Mouse (Mus musculus): ENCODE data around the gene Men1. TPM values are rescaled to one million over a fixed set of nuclear protein-coding genes. Genes with fewer than 3 reads are reported as not detected.

The Men1 gene
- polyA plus RNA-seq, 1 experiment: 28.1 TPM

DNA sequence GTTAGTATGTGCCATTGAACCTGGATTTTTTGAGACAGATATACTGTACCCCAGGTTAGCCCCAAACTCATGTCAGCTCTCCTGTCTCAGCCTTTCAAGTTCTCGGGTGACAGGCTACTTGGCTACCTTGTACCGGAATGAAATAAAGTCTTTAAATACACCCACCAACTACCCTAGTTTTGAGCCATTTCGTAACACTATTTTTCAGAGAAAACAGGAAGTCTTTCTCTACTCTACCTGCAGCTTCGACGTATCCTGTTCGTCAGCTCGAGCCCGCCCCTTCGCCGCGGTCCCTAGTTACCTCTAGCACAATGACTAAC is 28.3 kb downstream of the Men1 start:
- peaks cover 11% of the 10 kb centered on the region for H3K4me1 ChIP-seq (ENCODE audit: control insufficient read depth, insufficient read depth, low read length)

DNA sequence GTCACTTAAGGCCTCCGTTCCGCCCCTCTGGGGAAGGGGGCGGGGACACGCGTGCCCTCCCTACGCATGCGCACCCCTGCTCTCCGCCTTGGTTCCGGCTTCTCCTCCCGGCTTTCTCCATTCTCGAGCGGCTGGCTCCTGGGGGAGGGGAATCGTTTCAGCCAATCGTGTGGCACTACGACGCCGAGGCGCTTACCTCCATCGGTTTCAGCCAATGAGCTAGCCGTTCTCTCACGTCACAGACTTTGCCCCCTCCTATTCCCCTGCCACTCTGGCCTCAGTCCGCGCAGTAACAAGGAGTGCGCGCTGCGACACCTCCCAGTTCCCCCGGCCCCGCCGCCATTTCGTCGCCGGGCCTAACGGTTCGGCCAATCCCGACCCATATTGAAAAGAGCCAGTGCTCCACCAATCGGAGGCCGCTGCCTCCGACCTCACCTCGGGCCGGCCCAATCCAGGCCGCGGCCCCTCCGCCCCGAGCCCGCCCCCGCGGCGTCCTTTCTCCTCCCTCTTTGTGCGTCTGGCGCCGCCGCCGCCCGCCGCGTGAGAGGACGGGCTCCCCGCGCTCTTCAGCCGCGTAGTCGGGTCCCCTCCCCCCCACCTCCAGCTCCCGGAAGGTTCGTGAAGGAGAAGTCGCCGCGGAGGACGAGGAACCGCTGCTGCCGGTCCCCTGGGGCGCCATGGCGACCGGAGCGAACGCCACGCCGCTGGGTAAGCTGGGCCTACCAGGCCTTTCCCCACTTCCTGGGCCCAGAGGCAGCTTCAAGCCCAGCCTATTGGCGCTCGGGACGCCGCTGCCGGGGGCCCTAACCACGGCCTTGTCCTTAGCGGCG is 28.8 kb downstream of the Men1 start, which contains the start of gene Sf1:
Gene Sf1 (plus strand): TSS at position 280 of the 830 bp plus-strand sequence.
- peak within 1 kb of the TSS; percentile 65 for H3K4me3 ChIP-seq (ENCODE audit: insufficient read depth, low read length)
- peaks cover 14% of the 10 kb centered on the region for H3K4me1 ChIP-seq (ENCODE audit: control insufficient read depth, insufficient read depth, low read length)
- TF ChIP-seq CTCF (IDR thresholded peaks at IDR 0.05; ENCODE audit: low read depth, low read length) (no peak), POLR2A (IDR thresholded peaks at IDR 0.05; ENCODE audit: borderline replicate concordance, low read depth, low read length) (no peak)
- H3K27ac ChIP-seq (ENCODE audit: insufficient read depth, low read depth, low read length): peak within 1 kb of the TSS; percentile 98

More for the DNA sequence above, 28.3 kb downstream of the Men1 start:
- Histone ChIP-seq H3K27ac (ENCODE audit: insufficient read depth, low read depth, low read length) (peak overlapping the region; percentile 46), H3K4me3 (ENCODE audit: insufficient read depth, low read length) (peak overlapping the region; percentile 61)
- TF ChIP-seq CTCF (IDR thresholded peaks at IDR 0.05; ENCODE audit: low read depth, low read length) (no peak), POLR2A (IDR thresholded peaks at IDR 0.05; ENCODE audit: borderline replicate concordance, low read depth, low read length) (no peak)

DNA sequence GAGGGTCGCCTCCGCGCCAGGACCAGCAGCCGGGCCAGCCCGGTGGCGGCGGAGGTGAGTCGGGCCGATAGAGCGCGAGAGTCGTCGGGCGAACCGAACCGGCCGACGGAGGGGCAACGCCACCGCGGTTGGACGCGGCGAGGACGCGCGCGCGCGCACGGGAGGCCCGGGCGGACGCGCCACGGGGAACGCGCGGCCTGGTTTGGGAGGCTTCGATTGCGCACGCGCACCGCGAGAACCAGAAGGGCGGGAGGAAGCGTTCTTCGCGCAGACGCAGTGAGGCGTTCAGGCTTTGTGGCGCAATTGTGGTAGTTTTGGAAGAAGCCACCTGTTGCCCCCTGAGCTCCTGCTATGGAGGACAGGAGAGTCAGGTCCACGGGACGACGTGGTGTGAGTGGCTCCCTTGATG is 29.5 kb downstream of the Men1 start:
- Histone ChIP-seq H3K4me3 (ENCODE audit: insufficient read depth, low read length) (peak overlapping the region; percentile 65), H3K27ac (ENCODE audit: insufficient read depth, low read depth, low read length) (peak overlapping the region; percentile 98), H3K4me1 (ENCODE audit: control insufficient read depth, insufficient read depth, low read length) (peaks cover 17% of the 10 kb centered on the region)
- no peak for TF ChIP-seq POLR2A (IDR thresholded peaks at IDR 0.05; ENCODE audit: borderline replicate concordance, low read depth, low read length)
- no peak for TF ChIP-seq CTCF (IDR thresholded peaks at IDR 0.05; ENCODE audit: low read depth, low read length)

DNA sequence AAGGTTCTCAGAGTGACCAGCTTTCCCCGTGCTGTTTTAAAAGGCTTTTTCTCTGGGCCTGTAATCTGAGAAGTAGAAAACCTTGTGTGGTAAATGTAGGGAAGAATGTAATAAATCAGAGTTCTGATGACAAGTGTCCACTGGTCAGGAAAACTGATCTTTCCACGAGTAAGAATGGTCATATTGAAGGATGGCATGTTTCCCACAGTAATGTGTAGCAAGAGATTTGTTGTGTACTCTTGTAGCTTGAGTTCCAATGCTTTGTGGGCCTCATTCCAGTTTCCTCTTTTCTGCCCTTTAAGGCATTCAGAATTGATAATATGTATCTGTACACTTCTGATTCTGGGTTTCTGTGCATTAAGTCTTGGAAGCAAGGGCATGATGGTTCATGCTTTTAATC is 30.1 kb downstream of the Men1 start:
- Histone ChIP-seq H3K27ac (ENCODE audit: insufficient read depth, low read depth, low read length) (peak overlapping the region; percentile 98), H3K4me1 (ENCODE audit: control insufficient read depth, insufficient read depth, low read length) (peaks cover 18% of the 10 kb centered on the region), H3K4me3 (ENCODE audit: insufficient read depth, low read length) (peak overlapping the region; percentile 65)
- TF ChIP-seq CTCF (IDR thresholded peaks at IDR 0.05; ENCODE audit: low read depth, low read length): no peak
- no peak for TF ChIP-seq POLR2A (IDR thresholded peaks at IDR 0.05; ENCODE audit: borderline replicate concordance, low read depth, low read length)

DNA sequence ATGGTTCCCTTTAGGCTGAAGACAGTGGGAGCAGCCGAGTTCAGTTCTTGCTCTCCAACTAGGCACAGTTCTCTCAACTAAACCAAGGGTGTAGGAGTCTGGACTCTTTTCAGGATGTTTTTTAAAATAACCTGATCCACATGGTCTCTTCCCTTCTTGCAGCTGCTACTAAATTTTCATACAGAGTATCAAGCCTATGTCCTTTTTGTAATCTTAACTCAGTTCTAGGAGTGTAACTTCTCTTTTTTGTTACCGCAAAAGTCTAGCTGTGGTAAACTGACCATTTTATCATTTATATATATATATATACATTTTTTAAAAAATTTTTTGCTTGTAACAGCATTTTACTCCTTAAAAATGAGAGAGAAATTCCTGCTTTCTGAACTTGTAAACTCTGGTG is 35.4 kb downstream of the Men1 start:
- peak overlapping the region; percentile 18; the same call in 1 of the 2 replicates for H3K27ac ChIP-seq (ENCODE audit: insufficient read depth, low read depth, low read length)
- no peak overlapping the region for H3K4me3 ChIP-seq (ENCODE audit: insufficient read depth, low read length)
- TF ChIP-seq CTCF (IDR thresholded peaks at IDR 0.05; ENCODE audit: low read depth, low read length) (no peak), POLR2A (IDR thresholded peaks at IDR 0.05; ENCODE audit: borderline replicate concordance, low read depth, low read length) (no peak)
- H3K4me1 ChIP-seq (ENCODE audit: control insufficient read depth, insufficient read depth, low read length): peaks cover 21% of the 10 kb centered on the region

DNA sequence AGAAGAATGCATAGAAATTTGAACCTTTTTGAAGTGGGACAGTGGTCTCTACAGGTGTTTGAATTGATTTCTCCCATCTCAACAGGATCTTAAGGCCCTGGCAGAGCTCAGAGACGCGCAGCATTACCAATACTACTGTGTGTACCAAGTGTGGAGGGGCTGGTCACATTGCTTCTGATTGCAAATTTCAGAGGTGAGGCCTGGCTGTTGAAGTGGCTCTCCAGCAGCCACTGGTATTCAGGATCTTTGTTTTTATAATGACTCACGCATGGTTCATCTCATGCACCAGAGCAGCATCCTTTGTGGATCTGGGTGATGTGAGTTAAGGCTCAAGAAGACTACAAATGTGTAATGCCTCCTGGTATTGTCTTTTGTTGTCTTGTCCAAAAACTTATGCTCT is 37.7 kb downstream of the Men1 start:
- TF ChIP-seq CTCF (IDR thresholded peaks at IDR 0.05; ENCODE audit: low read depth, low read length) (no peak), POLR2A (IDR thresholded peaks at IDR 0.05; ENCODE audit: borderline replicate concordance, low read depth, low read length) (no peak)

DNA sequence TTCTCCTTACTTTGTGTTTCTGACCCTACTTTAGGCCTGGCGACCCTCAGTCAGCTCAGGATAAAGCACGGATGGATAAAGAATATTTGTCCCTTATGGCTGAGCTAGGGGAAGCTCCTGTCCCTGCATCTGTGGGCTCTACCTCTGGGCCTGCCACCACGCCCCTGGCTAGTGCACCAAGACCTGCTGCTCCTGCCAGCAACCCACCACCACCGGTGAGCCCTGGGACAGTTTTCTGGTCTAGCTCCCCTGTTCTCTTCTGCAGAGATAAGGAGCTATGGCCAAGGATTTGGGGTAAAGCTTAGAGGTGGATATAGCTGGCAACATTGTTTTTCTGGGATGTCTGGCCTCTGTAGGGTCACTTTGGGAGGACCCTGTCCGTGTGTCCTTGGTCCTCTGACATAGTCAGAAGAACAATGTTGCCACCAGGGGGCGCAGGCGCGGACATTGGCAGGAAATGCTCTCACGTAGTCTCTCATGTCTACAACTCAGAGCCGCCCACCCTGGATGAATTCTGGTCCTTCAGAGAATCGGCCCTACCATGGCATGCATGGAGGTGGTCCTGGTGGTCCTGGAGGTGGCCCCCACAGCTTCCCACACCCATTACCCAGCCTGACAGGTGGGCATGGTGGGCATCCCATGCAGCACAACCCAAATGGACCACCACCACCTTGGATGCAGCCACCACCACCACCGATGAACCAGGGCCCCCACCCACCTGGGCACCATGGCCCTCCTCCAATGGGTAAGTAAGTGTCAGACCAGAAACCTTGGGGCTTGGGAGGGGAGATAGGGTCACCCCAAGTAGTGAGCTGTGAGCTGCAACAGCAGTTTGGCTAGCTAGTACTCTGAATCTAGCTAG is 39.0 kb downstream of the Men1 start:
- peaks cover 7% of the 10 kb centered on the region for H3K4me1 ChIP-seq (ENCODE audit: control insufficient read depth, insufficient read depth, low read length)
- no peak overlapping the region for H3K27ac ChIP-seq (ENCODE audit: insufficient read depth, low read depth, low read length)
- TF ChIP-seq POLR2A (IDR thresholded peaks at IDR 0.05; ENCODE audit: borderline replicate concordance, low read depth, low read length): no peak
- TF ChIP-seq CTCF (IDR thresholded peaks at IDR 0.05; ENCODE audit: low read depth, low read length): peak; percentile 96
- H3K4me3 ChIP-seq (ENCODE audit: insufficient read depth, low read length): no peak overlapping the region

More for the DNA sequence above, 37.7 kb downstream of the Men1 start:
- Histone ChIP-seq H3K4me3 (ENCODE audit: insufficient read depth, low read length) (no peak overlapping the region), H3K27ac (ENCODE audit: insufficient read depth, low read depth, low read length) (no peak overlapping the region), H3K4me1 (ENCODE audit: control insufficient read depth, insufficient read depth, low read length) (peaks cover 15% of the 10 kb centered on the region)

DNA sequence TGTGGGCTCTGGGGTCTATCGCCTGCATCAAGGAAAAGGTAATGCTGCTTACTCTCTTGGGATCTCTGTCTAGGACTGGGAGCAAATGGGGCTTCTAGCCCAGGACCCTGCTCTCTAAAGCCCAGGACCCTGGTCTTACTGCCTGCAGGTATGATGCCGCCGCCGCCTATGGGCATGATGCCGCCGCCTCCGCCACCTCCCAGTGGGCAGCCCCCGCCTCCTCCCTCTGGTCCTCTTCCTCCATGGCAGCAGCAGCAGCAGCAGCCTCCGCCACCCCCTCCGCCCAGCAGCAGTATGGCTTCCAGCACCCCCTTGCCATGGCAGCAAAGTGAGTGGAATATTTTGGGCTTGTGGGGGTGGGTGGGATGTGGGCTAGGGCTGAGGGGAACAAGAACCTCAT is 39.8 kb downstream of the Men1 start:
- Histone ChIP-seq H3K4me1 (ENCODE audit: control insufficient read depth, insufficient read depth, low read length) (peaks cover 6% of the 10 kb centered on the region), H3K4me3 (ENCODE audit: insufficient read depth, low read length) (no peak overlapping the region)
- TF ChIP-seq CTCF (IDR thresholded peaks at IDR 0.05; ENCODE audit: low read depth, low read length): no peak
- TF ChIP-seq POLR2A (IDR thresholded peaks at IDR 0.05; ENCODE audit: borderline replicate concordance, low read depth, low read length): no peak

DNA sequence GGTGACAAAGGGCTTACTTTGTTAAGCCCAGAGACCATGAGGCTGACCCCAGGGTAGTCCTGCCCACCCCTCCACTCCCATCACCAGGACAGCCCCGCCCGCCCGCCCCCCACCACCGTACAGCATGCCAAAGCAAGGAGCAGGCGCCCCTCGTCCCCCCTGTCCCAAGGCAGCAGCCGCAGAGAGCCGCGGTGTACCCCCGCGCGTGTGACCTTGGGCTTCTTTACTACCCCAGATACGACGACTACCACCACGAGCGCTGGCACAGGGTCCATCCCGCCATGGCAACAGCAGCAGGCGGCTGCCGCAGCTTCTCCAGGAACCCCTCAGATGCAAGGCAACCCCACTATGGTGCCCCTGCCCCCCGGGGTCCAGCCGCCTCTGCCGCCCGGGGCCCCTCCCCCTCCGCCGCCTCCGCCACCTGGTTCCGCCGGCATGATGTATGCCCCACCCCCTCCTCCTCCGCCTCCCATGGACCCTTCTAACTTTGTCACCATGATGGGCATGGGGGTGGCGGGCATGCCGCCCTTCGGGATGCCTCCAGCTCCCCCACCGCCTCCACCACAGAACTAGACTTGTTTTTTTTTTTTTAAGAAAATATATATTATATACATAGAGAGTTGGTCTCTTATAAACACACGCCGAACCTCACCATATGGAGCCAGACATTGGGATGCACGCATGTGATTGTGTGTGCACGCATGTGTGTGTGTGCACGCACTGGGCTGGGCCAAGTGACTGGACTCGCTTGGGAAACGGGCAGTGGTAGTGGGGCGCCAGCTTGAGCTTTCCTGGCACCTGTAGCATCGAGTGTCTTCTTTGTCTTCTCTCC is 40.9 kb downstream of the Men1 start:
- H3K4me1 ChIP-seq (ENCODE audit: control insufficient read depth, insufficient read depth, low read length): no peaks in the 10 kb centered on the region

More for the DNA sequence above, 39.8 kb downstream of the Men1 start:
- no peak overlapping the region for H3K27ac ChIP-seq (ENCODE audit: insufficient read depth, low read depth, low read length)

More for the DNA sequence above, 40.9 kb downstream of the Men1 start:
- H3K4me3 ChIP-seq (ENCODE audit: insufficient read depth, low read length): no peak overlapping the region
- TF ChIP-seq POLR2A (IDR thresholded peaks at IDR 0.05; ENCODE audit: borderline replicate concordance, low read depth, low read length) (no peak), CTCF (IDR thresholded peaks at IDR 0.05; ENCODE audit: low read depth, low read length) (no peak)
- no peak overlapping the region for H3K27ac ChIP-seq (ENCODE audit: insufficient read depth, low read depth, low read length)
